Mouse (Mus musculus) cerebellum, adult 2 months (tissue): ENCODE measurements at regions not wholly inside any gene's neighbourhood (a gene's known extent, or its start where the extent isn't known, plus 50 kb on each side); places are given as distances from the start of the nearest gene placed in this dataset.

Source experiments
- CTCF ChIP-seq: fragments of 200-500 bp; IDR thresholded peaks from 2 replicates; pipeline ENCODE4 v1.5.1; 2011; ENCODE audit warnings: low read depth, mild to moderate bottlenecking, control low read depth, low read length, moderate library complexity, borderline replicate concordance; ENCODE audit not compliant: insufficient read depth
- POLR2A ChIP-seq: fragments of 200-500 bp; IDR thresholded peaks from 2 replicates; pipeline ENCODE4 v1.6.1; 2011; ENCODE audit warnings: low read length, control low read depth, borderline replicate concordance; ENCODE audit not compliant: insufficient read depth

DNA sequence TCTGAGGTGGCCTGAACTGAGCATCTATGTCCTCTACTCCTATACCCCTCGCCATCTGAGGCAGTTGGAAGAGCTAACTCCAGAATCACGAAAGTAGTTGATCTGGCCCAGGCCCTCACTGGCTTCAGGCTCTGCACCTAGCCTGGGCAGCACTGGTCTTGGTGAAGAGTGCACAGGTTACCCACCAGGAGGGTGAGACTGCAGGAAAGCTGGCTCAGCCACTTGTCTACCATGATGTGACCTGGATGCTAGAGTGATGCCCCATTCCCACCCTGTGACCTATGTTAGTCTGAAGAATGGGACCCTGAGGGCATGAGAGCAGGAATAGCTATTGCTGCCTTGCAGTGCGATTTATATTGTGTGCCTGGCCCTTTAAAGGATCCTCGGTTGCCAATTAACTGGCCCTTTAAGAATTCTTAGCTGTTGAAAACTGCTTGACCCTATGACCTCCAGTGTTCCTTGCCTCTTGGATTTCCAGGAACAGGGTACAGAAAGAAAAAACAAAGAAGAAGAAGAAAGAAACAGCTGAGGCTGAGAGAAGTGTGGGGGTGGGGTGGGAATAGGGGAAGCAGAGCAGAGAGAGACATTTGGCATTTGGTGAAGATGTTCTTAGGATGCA, 67.2 kb upstream of the Adgrl3 start:
- TF ChIP-seq POLR2A (no peak), CTCF (no peak)
